Mouse (Mus musculus): ENCODE measurements around the gene Gab1.

The Gab1 gene

GRCm38 (mm10) chr8:80871400-80871799, 8.9 kb downstream of the Gab1 start:
- no peak for DNase-seq

DNA sequence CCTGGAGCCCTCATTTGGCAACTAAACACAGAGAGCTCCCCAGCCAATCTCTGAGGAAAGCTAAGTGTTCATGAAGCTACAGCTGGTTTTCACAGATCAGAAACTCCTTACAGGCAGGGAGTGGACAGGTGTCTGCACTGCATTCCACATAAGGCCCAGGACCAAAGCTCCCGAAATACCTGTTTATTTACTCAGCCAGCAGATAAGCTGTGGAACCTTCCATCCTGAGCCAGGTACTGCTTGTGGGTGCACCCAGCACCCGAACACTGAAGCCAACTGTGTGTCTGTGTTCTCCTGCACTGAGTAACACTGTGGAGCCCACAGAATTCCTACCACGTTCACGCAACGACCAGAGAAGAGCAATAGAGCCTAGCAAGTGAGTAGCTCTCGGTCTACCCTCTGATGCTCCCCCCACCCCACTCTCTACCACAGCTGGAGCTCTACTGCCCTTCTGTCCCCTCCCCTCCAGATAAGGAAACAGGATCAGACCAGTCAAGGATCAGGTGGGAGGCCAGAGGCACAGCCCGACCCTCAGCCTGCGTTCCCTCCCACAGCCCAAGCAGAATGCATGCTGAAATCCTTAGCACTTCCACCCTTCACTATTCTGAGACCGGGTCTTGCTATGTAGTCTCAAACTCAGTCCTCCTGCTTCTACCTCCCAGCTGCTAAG, 9.6 kb downstream of the Gab1 start:
- no peak for DNase-seq

DNA sequence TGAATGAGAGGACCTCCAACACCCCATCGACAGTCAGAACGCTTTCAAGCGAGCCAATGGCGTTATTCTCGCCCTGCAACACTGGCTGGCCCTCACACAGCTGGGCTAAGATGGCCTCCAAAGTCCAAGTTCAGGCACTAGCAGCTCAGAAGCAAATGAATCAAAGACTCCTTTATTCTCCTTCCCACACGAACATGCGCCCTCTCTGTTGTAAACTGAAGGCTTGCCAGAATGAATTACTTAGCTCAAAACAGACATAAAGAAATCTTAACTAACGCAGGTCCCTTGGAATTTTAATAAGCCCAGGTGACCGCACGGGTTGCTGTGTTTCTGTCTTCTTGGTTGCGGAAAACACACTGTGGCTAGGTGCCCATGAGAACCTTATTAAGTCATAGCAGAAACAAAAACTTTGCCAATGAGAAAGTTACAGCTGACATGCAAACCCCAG, 10.4 kb downstream of the Gab1 start:
- no peak for DNase-seq

GRCm38 (mm10) chr8:80868801-80869323, 11.5 kb downstream of the Gab1 start:
- DNase-seq = peak; percentile 63 to 69

DNA sequence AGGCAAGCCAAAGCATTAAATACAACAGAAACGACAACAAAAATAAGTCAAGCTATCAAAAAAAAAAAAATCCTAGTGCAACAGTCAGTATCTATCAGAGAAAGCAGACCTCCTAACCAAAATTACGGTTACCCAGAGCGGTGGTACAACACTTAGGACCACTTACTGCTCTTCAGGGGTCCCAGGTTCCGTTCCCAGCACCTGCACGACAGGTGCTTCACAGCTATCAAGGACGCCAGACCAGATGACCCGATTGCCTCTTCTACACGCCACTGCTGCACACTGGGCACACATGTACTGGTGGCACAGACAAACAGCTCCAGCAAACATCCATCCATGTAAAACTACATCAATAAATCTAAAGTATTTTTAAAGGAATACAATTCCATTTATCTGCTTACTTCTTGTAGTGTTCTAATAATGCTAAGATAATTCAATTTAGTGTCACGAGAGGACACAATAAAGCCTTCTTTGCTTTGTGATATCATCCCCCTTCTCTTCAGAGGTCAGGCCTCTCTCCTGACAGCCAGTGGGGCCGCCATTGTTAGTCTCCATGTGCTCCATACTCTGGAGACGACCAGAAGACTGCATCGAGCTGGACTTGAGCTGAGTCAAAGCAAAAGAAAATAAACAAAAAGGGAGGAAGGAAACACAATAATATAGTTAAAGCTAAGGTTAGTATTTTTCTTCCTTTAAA, 12.2 kb downstream of the Gab1 start:
- no peak for DNase-seq

GRCm38 (mm10) chr8:80867598-80867997, 12.7 kb downstream of the Gab1 start:
- DNase-seq = peak; percentile 87 to 92

- peak; percentile 59 to 70 for DNase-seq
Observed at GRCm38 (mm10) chr8:80865181-80865784, 15.0 kb downstream of the Gab1 start.

DNA sequence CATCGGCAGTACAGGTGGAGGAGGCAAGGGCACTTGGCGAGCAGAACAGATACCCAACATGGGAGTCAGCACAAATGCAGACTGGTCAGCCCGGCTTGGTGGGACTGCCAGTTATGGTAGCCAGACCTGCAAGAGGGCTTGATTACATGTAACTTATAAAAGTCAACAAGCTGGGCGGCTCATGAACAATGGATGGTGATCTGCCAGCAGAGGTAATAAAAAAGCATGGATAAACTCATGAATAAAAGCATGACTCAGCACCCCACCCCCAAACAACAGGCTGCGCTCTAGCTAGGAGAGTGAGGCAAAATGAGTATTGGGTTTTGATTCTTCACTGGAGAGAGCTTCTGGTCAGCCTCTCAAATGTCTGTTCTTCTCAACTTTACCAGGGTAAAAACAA, 16.9 kb downstream of the Gab1 start:
- peak in 1 of 2 experiments; percentile 45 for DNase-seq

- no peak for DNase-seq
Observed at GRCm38 (mm10) chr8:80859180-80859775, 21.0 kb downstream of the Gab1 start.

DNA sequence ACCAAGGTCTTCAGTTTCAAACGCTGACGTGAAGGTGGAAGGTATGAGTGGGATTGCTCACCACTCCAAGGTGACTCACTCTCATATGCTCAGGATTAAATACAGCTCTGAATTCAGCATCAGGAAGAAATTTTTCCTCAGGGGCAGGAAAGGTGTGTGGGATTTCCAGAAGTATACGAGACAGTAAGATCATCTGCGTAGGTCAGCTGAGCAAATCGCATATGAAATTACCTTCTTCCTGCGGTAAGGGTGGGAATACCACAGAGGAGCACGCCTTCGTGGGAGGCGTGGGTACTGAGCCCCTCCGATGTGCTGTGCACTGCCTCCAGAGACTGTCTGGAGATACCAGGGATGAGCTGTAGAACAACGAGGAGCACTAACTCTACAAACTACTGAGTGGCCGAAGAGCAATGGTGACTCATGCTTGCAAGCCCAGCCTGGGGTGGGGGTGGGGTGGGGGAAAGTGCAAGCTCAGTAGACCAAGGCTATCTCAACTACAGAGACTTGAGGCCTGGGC, 22.4 kb downstream of the Gab1 start:
- no peak for DNase-seq

GRCm38 (mm10) chr8:80857128-80857527, 23.2 kb downstream of the Gab1 start:
- no peak for DNase-seq

DNA sequence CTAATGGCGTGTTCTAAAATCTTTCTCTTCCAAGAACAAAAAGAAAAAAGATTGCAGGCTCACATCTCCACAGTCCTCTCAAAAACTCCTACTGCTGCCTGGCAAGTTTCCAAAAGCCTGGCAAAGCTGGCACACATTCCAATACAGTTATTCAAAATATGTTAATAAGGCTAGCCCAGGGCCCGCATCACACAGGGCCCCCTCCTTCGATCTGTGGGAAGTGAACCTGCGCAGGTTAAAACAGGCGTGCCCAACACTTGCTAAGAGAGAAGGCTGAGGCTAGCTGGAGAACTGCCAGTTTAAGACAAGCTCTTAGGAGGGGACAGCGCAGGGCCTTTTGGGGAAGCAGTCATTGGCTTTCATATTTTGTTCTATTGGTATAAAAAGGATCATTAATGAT, 23.7 kb downstream of the Gab1 start:
- DNase-seq = peak; percentile 67 to 69

- no peak for DNase-seq
Observed at GRCm38 (mm10) chr8:80853622-80854021, 26.7 kb downstream of the Gab1 start.

GRCm38 (mm10) chr8:80853208-80853607, 27.1 kb downstream of the Gab1 start:
- peak in 1 of 2 experiments; percentile 72 for DNase-seq

GRCm38 (mm10) chr8:80852412-80853165, 27.7 kb downstream of the Gab1 start:
- no peak for DNase-seq

- DNase-seq = no peak
Observed at GRCm38 (mm10) chr8:80851648-80852047, 28.7 kb downstream of the Gab1 start.

GRCm38 (mm10) chr8:80850013-80850412, 30.3 kb downstream of the Gab1 start:
- no peak for DNase-seq

DNA sequence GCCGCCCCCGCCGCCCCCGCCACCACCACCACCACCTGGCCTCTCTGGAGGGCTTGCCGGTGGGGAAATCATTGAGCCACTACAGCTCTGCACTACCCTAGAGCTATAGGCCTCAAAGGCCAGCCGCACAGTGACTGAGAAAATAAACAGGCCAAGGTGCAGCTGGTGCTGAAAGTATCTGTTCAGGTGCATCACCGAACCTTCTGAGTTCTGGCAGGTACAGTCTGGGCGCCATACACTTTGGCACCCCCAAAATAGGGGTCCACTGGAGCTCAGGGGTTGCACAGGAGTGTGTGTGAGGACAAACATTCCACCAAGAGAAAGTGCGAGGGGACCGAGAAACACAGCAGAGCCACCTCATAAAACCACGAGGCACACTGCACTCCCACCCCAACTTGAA, 31.7 kb downstream of the Gab1 start:
- DNase-seq = no peak

- peak; percentile 86 to 91 for DNase-seq
Observed at GRCm38 (mm10) chr8:80847912-80848311, 32.4 kb downstream of the Gab1 start.

- no peak for DNase-seq
Observed at GRCm38 (mm10) chr8:80845284-80845683, 35.0 kb downstream of the Gab1 start.

DNA sequence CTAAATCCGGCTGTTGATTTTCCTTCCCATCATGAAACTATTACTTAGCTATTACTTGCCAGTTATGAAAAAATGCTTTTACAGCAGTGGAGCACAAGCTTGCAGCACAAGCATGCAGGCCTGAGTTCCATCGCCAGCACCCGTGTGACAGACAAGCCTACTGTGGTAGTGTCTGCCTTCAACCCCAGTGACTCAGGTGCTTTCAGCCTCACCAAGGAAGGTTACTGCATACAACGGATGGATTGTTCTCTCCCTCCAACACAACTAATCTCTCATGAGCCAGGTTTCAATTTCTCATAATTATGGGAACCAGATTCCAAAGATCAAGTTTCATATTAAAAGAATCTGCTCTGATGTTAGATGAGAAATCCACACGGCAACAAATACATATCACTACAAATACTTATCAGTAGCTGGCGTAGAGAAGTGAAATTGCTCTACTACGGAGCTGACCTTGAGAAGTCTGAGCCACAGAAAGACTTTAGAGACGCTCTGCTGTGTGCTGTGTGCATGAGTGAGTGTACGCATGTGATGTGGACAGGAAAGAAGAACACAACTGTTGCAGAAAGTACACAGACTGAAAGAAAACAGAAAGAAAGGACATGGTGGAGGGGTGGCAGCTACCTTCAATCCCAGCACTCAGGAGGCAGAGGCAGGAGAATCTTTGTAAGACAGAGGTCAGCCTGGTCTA, 36.4 kb downstream of the Gab1 start:
- no peak for DNase-seq

GRCm38 (mm10) chr8:80842514-80842913, 37.8 kb downstream of the Gab1 start:
- DNase-seq = no peak
